Mouse (Mus musculus) ES-E14 (cell line): ENCODE data around the gene Myt1l.

Experiments used
- HCFC1 ChIP-seq: IDR thresholded peaks from 2 replicates; pipeline ENCODE4 v1.6.1; 2012; ENCODE audit warnings: low read length, inconsistent platforms, borderline replicate concordance; ENCODE audit not compliant: insufficient read depth
- MAFK ChIP-seq: IDR thresholded peaks from 2 replicates; pipeline ENCODE4 v1.6.1; 2014; ENCODE audit warnings: mild to moderate bottlenecking, low read depth, low read length, inconsistent platforms; ENCODE audit not compliant: insufficient read depth
- ZC3H11A ChIP-seq: IDR thresholded peaks from 2 replicates; pipeline ENCODE4 v1.6.1; 2012; ENCODE audit warnings: low read depth, mild to moderate bottlenecking, inconsistent platforms, low read length, borderline replicate concordance
- ZNF384 ChIP-seq: IDR thresholded peaks from 2 replicates; pipeline ENCODE4 v1.6.1; 2012; ENCODE audit warnings: low read depth, low read length, inconsistent platforms

- TF ChIP-seq HCFC1 = no peak
- no peak for TF ChIP-seq ZNF384
- TF ChIP-seq MAFK = no peak
- no peak for TF ChIP-seq ZC3H11A
Measured at GRCm38 (mm10) chr12:29526236-29526644, 1.9 kb upstream of the Myt1l start.
